Mouse (Mus musculus) CH12.LX (cell line): ENCODE measurements around the gene Katna1. TPM values are rescaled to one million over a fixed set of nuclear protein-coding genes. Genes with fewer than 3 reads are reported as not detected.

Source experiments
- DNase-seq: peaks from one replicate; pipeline ENCODE4 v3.0.0-alpha.2; 2013; ENCODE audit errors: extremely low read depth
- H3K27ac ChIP-seq: 2 replicates; pipeline ENCODE4 v1.5.1; 2012; ENCODE audit warnings: low read depth, mild to moderate bottlenecking, control low read depth, moderate library complexity; ENCODE audit not compliant: insufficient read depth
- H3K27me3 ChIP-seq: replicated peaks from 2 replicates; pipeline ENCODE3; 2012; ENCODE audit warnings: inconsistent platforms
- H3K36me3 ChIP-seq, 2 experiments: replicated peaks in 1 of 2; 2 replicates each; pipeline versions ENCODE3 to v1.6.1; 2012; ENCODE audit warnings: inconsistent platforms in 1 of 2, low read length in 1 of 2, mild to moderate bottlenecking in 1 of 2, mixed read lengths in 1 of 2, moderate library complexity in 1 of 2; ENCODE audit not compliant: control insufficient read depth in 1 of 2, insufficient read depth in 1 of 2
- H3K4me1 ChIP-seq, 2 experiments: 2 replicates each; pipeline ENCODE4 v1.6.1; 2012; ENCODE audit warnings: inconsistent platforms in 1 of 2, moderate library complexity in 1 of 2; ENCODE audit not compliant: insufficient read depth in 2 of 2, control insufficient read depth in 1 of 2
- H3K4me2 ChIP-seq: 2 replicates; pipeline ENCODE4 v1.6.1; 2012; ENCODE audit warnings: low read depth, mild to moderate bottlenecking, control low read depth; ENCODE audit not compliant: poor library complexity, insufficient read depth, severe bottlenecking
- H3K4me3 ChIP-seq, 3 experiments: fragments of 150-350 bp in 1 of 3; sonication (generic) in 1 of 3; replicated peaks in 1 of 3; 2 replicates each; pipeline versions ENCODE3 to v1.5.1; 2011 to 2012; ENCODE audit warnings: low read depth in 2 of 3, low read length in 2 of 3, mild to moderate bottlenecking in 2 of 3, moderate library complexity in 2 of 3, control low read depth in 1 of 3, improper control_type of control experiment in 1 of 3, inconsistent platforms in 1 of 3, mixed read lengths in 1 of 3; ENCODE audit not compliant: poor library complexity in 1 of 3
- H3K79me2 ChIP-seq: replicated peaks from 2 replicates; pipeline ENCODE4 v1.6.1; 2012; ENCODE audit warnings: mild to moderate bottlenecking, moderate library complexity; ENCODE audit not compliant: control insufficient read depth, poor library complexity, insufficient read depth, severe bottlenecking; ENCODE audit errors: extremely low read depth
- H3K9ac ChIP-seq: 2 replicates; pipeline ENCODE4 v1.6.1; 2012; ENCODE audit warnings: low read depth, mild to moderate bottlenecking, control low read depth, moderate library complexity; ENCODE audit not compliant: insufficient read depth
- H3K9me3 ChIP-seq: replicated peaks from 2 replicates; pipeline ENCODE3; 2012; ENCODE audit warnings: low read length, inconsistent platforms, mixed read lengths
- BHLHE40 ChIP-seq: IDR thresholded peaks from 2 replicates; pipeline ENCODE4 v1.6.1; 2011; ENCODE audit warnings: mild to moderate bottlenecking, low read depth, low read length, improper control_type of control experiment
- CHD2 ChIP-seq: IDR thresholded peaks from 2 replicates; pipeline ENCODE4 v1.6.1; 2011; ENCODE audit warnings: low read length, improper control_type of control experiment
- EP300 ChIP-seq: IDR thresholded peaks from 2 replicates; pipeline ENCODE4 v1.6.1; 2011; ENCODE audit warnings: low read length, improper control_type of control experiment
- GABPA ChIP-seq: IDR thresholded peaks from 2 replicates; pipeline ENCODE4 v1.6.1; 2012; ENCODE audit warnings: low read depth, low read length, improper control_type of control experiment, inconsistent platforms; ENCODE audit not compliant: insufficient replicate concordance
- HCFC1 ChIP-seq: IDR thresholded peaks from 2 replicates; pipeline ENCODE4 v1.6.1; 2012; ENCODE audit warnings: low read depth, mild to moderate bottlenecking, inconsistent platforms, low read length, improper control_type of control experiment
- IRF4 ChIP-seq: IDR thresholded peaks from 2 replicates; pipeline ENCODE4 v1.6.1; 2014; ENCODE audit warnings: low read depth, mild to moderate bottlenecking, inconsistent platforms, low read length, improper control_type of control experiment
- JUN ChIP-seq: IDR thresholded peaks from 2 replicates; pipeline ENCODE4 v1.6.1; 2011; ENCODE audit warnings: low read depth, mild to moderate bottlenecking, low read length, improper control_type of control experiment, moderate library complexity; ENCODE audit not compliant: insufficient read depth
- KAT2A ChIP-seq: IDR thresholded peaks from 2 replicates; pipeline ENCODE4 v1.6.1; 2012; ENCODE audit warnings: low read length, improper control_type of control experiment, inconsistent platforms; ENCODE audit not compliant: insufficient replicate concordance
- MAFK ChIP-seq: IDR thresholded peaks from 2 replicates; pipeline ENCODE4 v1.6.1; 2011; ENCODE audit warnings: low read length, improper control_type of control experiment; ENCODE audit not compliant: insufficient replicate concordance
- MAX ChIP-seq: IDR thresholded peaks from 2 replicates; pipeline ENCODE4 v1.6.1; 2011; ENCODE audit warnings: low read length, improper control_type of control experiment
- MAZ ChIP-seq: IDR thresholded peaks from 2 replicates; pipeline ENCODE4 v1.6.1; 2012; ENCODE audit warnings: low read depth, mild to moderate bottlenecking, inconsistent platforms, low read length, improper control_type of control experiment, moderate library complexity
- MXI1 ChIP-seq: IDR thresholded peaks from 2 replicates; pipeline ENCODE4 v1.6.1; 2011; ENCODE audit warnings: mild to moderate bottlenecking, low read depth, low read length, improper control_type of control experiment
- NELFE ChIP-seq: IDR thresholded peaks from 2 replicates; pipeline ENCODE4 v1.6.1; 2011; ENCODE audit warnings: low read depth, low read length, improper control_type of control experiment
- PAX5 ChIP-seq: IDR thresholded peaks from 2 replicates; pipeline ENCODE4 v1.6.1; 2012; ENCODE audit warnings: low read length, inconsistent platforms, mixed read lengths
- POLR2A ChIP-seq: IDR thresholded peaks from 2 replicates; pipeline ENCODE4 v1.6.1; 2011; ENCODE audit warnings: low read depth, mild to moderate bottlenecking, improper control_type of control experiment, low read length
- SMC3 ChIP-seq: IDR thresholded peaks from 2 replicates; pipeline ENCODE4 v1.6.1; 2011; ENCODE audit warnings: low read depth, low read length, improper control_type of control experiment
- TCF12 ChIP-seq: IDR thresholded peaks from 2 replicates; pipeline ENCODE4 v1.6.1; 2014; ENCODE audit warnings: low read depth, mild to moderate bottlenecking, inconsistent platforms, low read length, improper control_type of control experiment
- USF1 ChIP-seq: IDR thresholded peaks from 2 replicates; pipeline ENCODE4 v1.6.1; 2014; ENCODE audit warnings: low read depth, mild to moderate bottlenecking, inconsistent platforms, low read length, improper control_type of control experiment
- USF2 ChIP-seq: conservative IDR thresholded peaks from 2 replicates; pipeline ENCODE4 v1.6.1; 2011; ENCODE audit warnings: low read depth, low read length, improper control_type of control experiment
- ZC3H11A ChIP-seq: IDR thresholded peaks from 2 replicates; pipeline ENCODE4 v1.6.1; 2012; ENCODE audit warnings: low read depth, mild to moderate bottlenecking, inconsistent platforms, low read length, improper control_type of control experiment
- ZNF384 ChIP-seq: IDR thresholded peaks from 2 replicates; pipeline ENCODE4 v1.6.1; 2012; ENCODE audit warnings: low read depth, low read length, improper control_type of control experiment, inconsistent platforms
- dilution Hi-C: fragments of 300-500 bp; cut with MboI; formaldehyde crosslinking; loops from 2 replicates; pipeline ENCODE4 v1.14.3; 2020; ENCODE audit warnings: low sequenced_read_pairs; ENCODE audit not compliant: extremely low pct_unique_long_range_greater_than_20kb, extremely low pct_ligation_motif_present
- in situ Hi-C: fragments of 300-500 bp; cut with MboI; formaldehyde crosslinking; loops from 3 replicates; pipeline ENCODE4 v1.14.3; 2019; ENCODE audit warnings: low sequenced_read_pairs, low pct_ligation_motif_present, low pct_unique_long_range_greater_than_20kb, mixed read lengths
- polyA plus RNA-seq: library from polyadenylated mRNA; unstranded; fragments of >175 nt; gene quantifications from 2 replicates; pipeline ENCODE4 v1.2.1, GENCODE M21; 2012; ENCODE audit warnings: low read depth; ENCODE audit not compliant: insufficient read length
- total RNA-seq, 2 experiments: library from RNA; depleted of rRNA; stranded (reverse); fragments of 300-350 nt in 1 of 2; fragments of >200 nt in 1 of 2; gene quantifications; 2 replicates each; pipeline ENCODE4 v1.2.3; 2012 to 2014

The Katna1 gene
- total and polyA plus RNA-seq, 3 experiments = 37.3 to 58.5 (median 47.4) TPM

DNA sequence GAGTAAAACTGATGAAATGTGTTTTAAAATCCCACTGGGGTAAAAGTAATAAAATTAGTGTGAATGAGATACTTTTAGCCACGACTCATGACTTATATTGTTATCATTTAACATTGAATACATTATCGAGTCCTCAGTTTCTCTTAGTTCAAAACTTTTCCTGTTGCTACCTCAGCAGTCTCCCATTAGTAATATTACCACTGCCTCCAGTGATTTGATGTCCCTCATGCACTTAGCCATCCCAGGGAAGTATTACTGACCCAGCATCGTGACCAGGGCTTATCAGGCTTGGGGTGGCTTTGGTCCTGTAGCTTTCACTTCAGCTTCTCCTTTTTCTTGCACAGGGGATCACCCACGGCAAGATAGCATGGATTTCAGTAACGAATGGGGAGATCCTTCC lies 15.7 kb upstream of the Katna1 start:
- Histone ChIP-seq H3K9me3 (no peaks in the 10 kb centered on the region), H3K9ac (no peak overlapping the region), H3K4me3 (no peak overlapping the region), H3K27me3 (no peaks in the 10 kb centered on the region), H3K79me2 (0 out of 2 replicates have a peak, but pooled peaks cover 1% of the 10 kb centered on the region), H3K4me1 (no peaks in the 10 kb centered on the region), H3K36me3 (peaks cover 57 to 84% of the 10 kb centered on the region in 2 experiments), H3K27ac (no peak overlapping the region), H3K4me2 (no peak overlapping the region)
- dilution Hi-C loops = no loop called here
- DNase-seq = no peak
- in situ Hi-C loops = no loop called here
- TF ChIP-seq ZNF384 (no peak), MAFK (no peak), EP300 (no peak), JUN (no peak), ZC3H11A (no peak), CHD2 (no peak), POLR2A (no peak), HCFC1 (no peak)

DNA sequence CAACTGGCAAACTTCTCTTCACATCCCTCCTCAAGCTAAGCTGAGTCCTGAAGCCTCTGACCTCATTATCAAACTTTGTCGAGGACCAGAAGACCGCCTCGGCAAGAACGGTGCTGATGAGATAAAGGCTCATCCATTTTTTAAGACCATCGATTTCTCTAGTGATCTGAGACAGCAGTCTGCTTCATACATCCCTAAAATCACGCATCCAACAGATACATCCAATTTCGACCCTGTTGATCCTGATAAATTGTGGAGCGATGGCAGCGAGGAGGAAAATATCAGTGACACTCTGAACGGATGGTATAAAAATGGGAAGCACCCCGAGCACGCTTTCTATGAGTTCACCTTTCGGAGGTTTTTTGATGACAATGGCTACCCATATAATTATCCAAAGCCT lies 13.3 kb upstream of the Katna1 start:
- Histone ChIP-seq H3K4me3 (no peak overlapping the region), H3K27ac (no peak overlapping the region), H3K4me2 (no peak overlapping the region), H3K36me3 (peaks cover 46 to 72% of the 10 kb centered on the region in 2 experiments)
- no peak for DNase-seq
- no peak for TF ChIP-seq BHLHE40
- no peak for TF ChIP-seq PAX5
- TF ChIP-seq MAX = no peak
- no peak for TF ChIP-seq TCF12
- no peak for TF ChIP-seq MXI1
- no peak for TF ChIP-seq GABPA
- no peak for TF ChIP-seq MAZ
- TF ChIP-seq, all 38 proteins: peak for 0
- Histone ChIP-seq H3K9me3 (no peaks in the 10 kb centered on the region), H3K27me3 (no peaks in the 10 kb centered on the region), H3K4me1 (no peaks in the 10 kb centered on the region), H3K9ac (no peak overlapping the region), H3K79me2 (no peaks in the 10 kb centered on the region)
- dilution Hi-C loops (no loop called here), in situ Hi-C loops (no loop called here)

DNA sequence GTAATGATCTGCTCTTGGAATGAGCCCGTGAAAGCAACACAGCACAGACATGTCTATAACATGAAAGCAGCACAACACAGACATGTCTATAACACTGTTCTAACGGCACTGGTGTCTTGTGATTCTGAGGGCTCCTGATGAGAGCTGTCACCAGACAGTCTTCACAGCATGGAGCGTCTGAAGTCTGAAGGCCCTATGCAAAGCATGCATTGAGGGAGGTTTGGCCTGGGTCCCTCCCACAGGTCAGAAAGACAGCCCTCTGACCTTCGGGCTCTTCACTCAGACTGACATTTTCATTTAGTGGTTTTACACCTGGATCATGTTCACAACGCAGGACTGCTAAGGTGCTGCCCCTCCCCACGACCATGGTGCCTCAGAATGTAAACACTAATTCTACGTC lies 10.7 kb upstream of the Katna1 start:
- no peaks in the 10 kb centered on the region for H3K4me1 ChIP-seq
- peaks cover 35 to 59% of the 10 kb centered on the region in 2 experiments for H3K36me3 ChIP-seq
- no peak for TF ChIP-seq NELFE
- TF ChIP-seq USF2 = no peak
- TF ChIP-seq MXI1 = no peak
- TF ChIP-seq SMC3 = no peak
- no peak for TF ChIP-seq HCFC1
- TF ChIP-seq IRF4 = no peak
- no peak for TF ChIP-seq POLR2A
- TF ChIP-seq KAT2A = no peak
- no peak for TF ChIP-seq USF1
- TF ChIP-seq, all 38 proteins: peak for 0
- Histone ChIP-seq H3K79me2 (no peaks in the 10 kb centered on the region), H3K9ac (no peak overlapping the region), H3K9me3 (no peaks in the 10 kb centered on the region), H3K4me3 (no peak overlapping the region), H3K27ac (no peak overlapping the region), H3K4me2 (no peak overlapping the region), H3K27me3 (no peaks in the 10 kb centered on the region)
- no peak for DNase-seq
- in situ Hi-C loops (no loop called here), dilution Hi-C loops (no loop called here)
